Mouse (Mus musculus): ENCODE measurements around the gene Selenbp1. TPM values are rescaled to one million over a fixed set of nuclear protein-coding genes. Genes with fewer than 3 reads are reported as not detected.
A peak's percentile ranks its signal among the peaks of the same experiment; 100 is the strongest.
"Not testable (repeated sequence)": the region's sequence is repeated elsewhere in the genome, so short reads cannot be mapped to it uniquely, and the experiment has no call there.

Selenbp1 gene
- total and polyA plus RNA-seq, 2 experiments from 2014 or later: 11.7 to 19.8 TPM

DNA sequence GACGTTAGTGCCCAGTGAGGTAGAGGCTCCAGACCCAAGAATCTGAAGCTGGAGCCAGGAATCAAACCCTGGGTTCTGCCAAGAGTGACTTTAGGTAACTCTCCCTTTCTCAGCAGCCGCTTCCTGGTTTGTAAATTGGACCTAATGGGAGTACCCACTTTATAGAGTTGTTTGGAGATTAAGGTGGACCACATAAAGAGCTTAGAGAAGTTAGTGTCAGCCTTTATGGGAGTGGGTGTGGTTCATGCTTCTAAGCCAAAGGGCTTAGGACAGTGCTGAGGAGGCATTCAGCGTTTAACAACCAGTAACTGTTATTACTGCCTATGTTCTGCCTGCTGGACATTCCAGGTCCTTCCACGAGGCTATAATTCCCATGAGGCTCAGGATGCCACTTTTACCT is 14.0 kb upstream of the Selenbp1 start:
- Histone ChIP-seq H3K9ac (replicated peaks; ENCODE audit: low read length, poor library complexity, severe bottlenecking) (no peak overlapping the region), H3K27ac (ENCODE audit: low read depth, low read length) (no peak overlapping the region), H3K9me3 (ENCODE audit: low read length) (no peaks in the 10 kb centered on the region), H3K4me1 (ENCODE audit: insufficient read depth, low read length) (no peaks in the 10 kb centered on the region), H3K27me3 (ENCODE audit: insufficient read depth, low read length) (no peaks in the 10 kb centered on the region), H3K4me3 (ENCODE audit: low read depth, low read length) (no peak overlapping the region), H3K4me2 (ENCODE audit: low read depth, low read length, poor library complexity, severe bottlenecking) (no peak overlapping the region), H3K36me3 (ENCODE audit: insufficient read depth, low read length) (no peaks in the 10 kb centered on the region)
- no peak for DNase-seq (ENCODE audit: low spot score)
- no peak for ATAC-seq (ENCODE audit: low FRiP score)
- 82% methylated on average over 4 of the region's 4 CpGs for WGBS
- no peak for TF ChIP-seq CTCF (IDR thresholded peaks at IDR 0.05)

DNA sequence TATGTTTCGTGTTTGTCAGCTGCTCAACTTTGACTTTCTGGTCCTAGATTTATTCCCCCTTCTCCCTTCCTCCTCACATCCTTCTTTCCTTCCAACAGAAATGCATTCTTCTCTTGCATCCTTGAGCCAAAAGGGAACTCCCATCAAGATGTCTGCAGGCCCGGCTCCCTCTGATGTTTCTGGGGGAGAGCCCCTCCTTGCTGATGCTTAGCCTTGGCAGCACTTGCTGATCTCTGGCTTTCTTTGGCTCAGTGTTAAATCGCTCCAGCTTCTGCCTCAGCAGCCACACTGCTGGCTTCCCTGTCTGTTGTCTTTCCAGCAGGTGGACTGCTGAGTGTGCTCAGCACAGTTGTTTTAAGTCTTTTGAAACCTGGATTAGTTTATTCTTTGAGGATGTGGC is 11.8 kb upstream of the Selenbp1 start:
- Histone ChIP-seq H3K9ac (replicated peaks; ENCODE audit: low read length, poor library complexity, severe bottlenecking) (no peak overlapping the region), H3K4me1 (ENCODE audit: insufficient read depth, low read length) (no peaks in the 10 kb centered on the region), H3K4me2 (ENCODE audit: low read depth, low read length, poor library complexity, severe bottlenecking) (no peak overlapping the region), H3K4me3 (ENCODE audit: low read depth, low read length) (no peak overlapping the region), H3K27ac (ENCODE audit: low read depth, low read length) (no peak overlapping the region), H3K36me3 (ENCODE audit: insufficient read depth, low read length) (no peaks in the 10 kb centered on the region), H3K9me3 (ENCODE audit: low read length) (no peaks in the 10 kb centered on the region), H3K27me3 (ENCODE audit: insufficient read depth, low read length) (no peaks in the 10 kb centered on the region)
- DNase-seq (ENCODE audit: low spot score) (peak; percentile 30), ATAC-seq (ENCODE audit: low FRiP score) (no peak)
- 43% methylated on average over 3 of the region's 3 CpGs for WGBS
- no peak for TF ChIP-seq CTCF (IDR thresholded peaks at IDR 0.05)

DNA sequence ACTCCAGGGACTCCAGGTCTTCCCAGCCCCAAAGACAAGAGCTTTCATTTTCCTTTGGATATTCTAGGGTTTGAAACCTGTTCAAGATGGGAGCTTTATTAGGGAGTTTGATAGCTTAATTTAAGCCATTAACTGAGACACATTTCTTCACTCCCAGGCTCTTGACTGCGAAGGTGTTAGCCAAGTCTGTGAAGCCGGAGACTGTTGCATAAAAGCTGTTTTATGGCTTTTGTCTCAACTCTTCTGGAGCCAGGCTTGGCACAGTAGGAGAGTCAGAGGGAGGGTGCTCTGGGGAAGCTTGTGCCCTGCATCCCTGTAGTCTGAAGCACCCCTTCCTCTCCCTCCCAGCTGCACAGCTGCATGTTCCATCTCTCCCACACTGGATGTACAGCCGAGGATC is 10.5 kb upstream of the Selenbp1 start:
- Histone ChIP-seq H3K9ac (replicated peaks; ENCODE audit: low read length, poor library complexity, severe bottlenecking) (no peak overlapping the region), H3K4me2 (ENCODE audit: low read depth, low read length, poor library complexity, severe bottlenecking) (no peak overlapping the region), H3K4me3 (ENCODE audit: low read depth, low read length) (no peak overlapping the region), H3K9me3 (ENCODE audit: low read length) (no peaks in the 10 kb centered on the region), H3K36me3 (ENCODE audit: insufficient read depth, low read length) (no peaks in the 10 kb centered on the region), H3K4me1 (ENCODE audit: insufficient read depth, low read length) (no peaks in the 10 kb centered on the region), H3K27ac (ENCODE audit: low read depth, low read length) (no peak overlapping the region), H3K27me3 (ENCODE audit: insufficient read depth, low read length) (no peaks in the 10 kb centered on the region)
- WGBS: 46% methylated on average over 3 of the region's 3 CpGs
- ATAC-seq (ENCODE audit: low FRiP score): no peak
- TF ChIP-seq CTCF (IDR thresholded peaks at IDR 0.05): no peak
- no peak for DNase-seq (ENCODE audit: low spot score)

DNA sequence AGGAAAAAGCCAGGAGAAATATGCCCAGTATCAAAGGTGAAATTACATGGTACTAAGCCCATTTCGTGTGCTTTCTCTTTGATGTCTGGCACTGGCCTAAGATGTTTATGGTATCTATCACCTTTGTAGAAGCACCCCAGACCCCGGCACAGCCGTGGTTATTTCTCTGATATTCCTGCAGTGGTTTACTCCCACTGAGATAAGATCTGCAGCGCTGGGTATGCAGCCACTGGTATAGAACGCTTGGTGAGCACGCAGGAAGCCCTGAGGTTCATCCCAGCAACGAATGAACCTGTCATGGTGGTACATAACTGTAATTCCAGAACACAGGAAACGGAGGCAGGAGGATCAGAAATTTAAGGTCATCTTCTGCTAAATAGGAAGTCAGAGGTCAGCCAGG is 8.2 kb upstream of the Selenbp1 start:
- no peaks in the 10 kb centered on the region for H3K4me1 ChIP-seq (ENCODE audit: insufficient read depth, low read length)
- no peaks in the 10 kb centered on the region for H3K36me3 ChIP-seq (ENCODE audit: insufficient read depth, low read length)
- H3K27ac ChIP-seq (ENCODE audit: low read depth, low read length): no peak overlapping the region
- H3K9me3 ChIP-seq (ENCODE audit: low read length): no peaks in the 10 kb centered on the region
- H3K4me3 ChIP-seq (ENCODE audit: low read depth, low read length): no peak overlapping the region
- no peaks in the 10 kb centered on the region for H3K27me3 ChIP-seq (ENCODE audit: insufficient read depth, low read length)
- WGBS: 76% methylated on average over 8 of the region's 8 CpGs
- TF ChIP-seq CTCF (IDR thresholded peaks at IDR 0.05): no peak
- H3K9ac ChIP-seq (replicated peaks; ENCODE audit: low read length, poor library complexity, severe bottlenecking): no peak overlapping the region
- no peak overlapping the region for H3K4me2 ChIP-seq (ENCODE audit: low read depth, low read length, poor library complexity, severe bottlenecking)
- DNase-seq (ENCODE audit: low spot score) (no peak), ATAC-seq (ENCODE audit: low FRiP score) (no peak)

DNA sequence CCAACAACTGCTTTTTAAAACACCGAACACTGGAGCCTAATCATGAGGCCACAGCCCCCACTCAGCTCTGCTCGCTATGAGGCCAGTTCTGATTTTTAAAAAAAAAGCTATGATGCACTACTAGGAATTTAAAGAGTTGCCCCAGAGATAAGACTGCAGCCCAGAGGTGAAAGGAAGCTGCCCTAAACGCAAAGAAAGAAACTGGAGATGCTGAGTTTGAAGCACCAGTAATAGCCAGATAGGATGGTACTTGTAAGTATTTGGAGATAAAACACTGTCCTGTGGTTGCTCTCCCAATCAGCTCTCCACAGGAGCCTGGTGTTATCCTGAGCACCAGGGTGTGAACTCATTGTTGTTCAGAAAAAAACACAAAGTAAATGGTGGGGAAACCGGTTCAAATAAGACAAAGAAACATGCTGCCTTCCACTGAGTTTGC is 6.5 kb upstream of the Selenbp1 start:
- not testable (repeated sequence) for ATAC-seq (ENCODE audit: low FRiP score); H3K27me3 ChIP-seq (ENCODE audit: insufficient read depth, low read length); H3K4me1 ChIP-seq (ENCODE audit: insufficient read depth, low read length); H3K9ac ChIP-seq (replicated peaks; ENCODE audit: low read length, poor library complexity, severe bottlenecking); H3K4me2 ChIP-seq (ENCODE audit: low read depth, low read length, poor library complexity, severe bottlenecking); H3K4me3 ChIP-seq (ENCODE audit: low read depth, low read length); H3K36me3 ChIP-seq (ENCODE audit: insufficient read depth, low read length); DNase-seq (ENCODE audit: low spot score); H3K9me3 ChIP-seq (ENCODE audit: low read length); H3K27ac ChIP-seq (ENCODE audit: low read depth, low read length)
- 48% methylated on average over 4 of the region's 4 CpGs for WGBS

DNA sequence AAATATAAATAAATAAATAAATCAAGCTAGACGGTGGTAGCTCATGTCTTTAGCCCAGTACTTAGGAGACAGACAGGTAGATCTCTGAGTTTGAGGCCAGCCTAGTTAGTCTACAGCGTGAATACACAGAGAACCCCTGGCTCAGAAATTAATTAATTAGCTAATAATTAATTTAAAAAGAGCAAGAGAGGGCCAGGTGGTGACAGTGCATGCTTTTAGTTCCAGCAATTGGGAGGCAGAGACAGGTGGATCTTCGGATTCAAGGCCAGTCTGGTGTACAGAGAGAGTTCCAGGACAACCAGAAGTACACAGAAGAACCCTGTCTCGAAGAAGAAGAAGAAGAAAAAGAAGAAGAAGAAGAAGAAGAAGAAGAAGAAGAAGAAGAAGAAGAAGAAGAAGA is 3.9 kb upstream of the Selenbp1 start:
- H3K9me3 ChIP-seq (ENCODE audit: low read length); H3K4me3 ChIP-seq (ENCODE audit: low read depth, low read length); H3K27ac ChIP-seq (ENCODE audit: low read depth, low read length); H3K9ac ChIP-seq (replicated peaks; ENCODE audit: low read length, poor library complexity, severe bottlenecking); H3K4me2 ChIP-seq (ENCODE audit: low read depth, low read length, poor library complexity, severe bottlenecking); H3K36me3 ChIP-seq (ENCODE audit: insufficient read depth, low read length); ATAC-seq (ENCODE audit: low FRiP score); DNase-seq (ENCODE audit: low spot score); H3K4me1 ChIP-seq (ENCODE audit: insufficient read depth, low read length); H3K27me3 ChIP-seq (ENCODE audit: insufficient read depth, low read length): not testable (repeated sequence)
- 95% methylated on average over 4 of the region's 4 CpGs for WGBS

DNA sequence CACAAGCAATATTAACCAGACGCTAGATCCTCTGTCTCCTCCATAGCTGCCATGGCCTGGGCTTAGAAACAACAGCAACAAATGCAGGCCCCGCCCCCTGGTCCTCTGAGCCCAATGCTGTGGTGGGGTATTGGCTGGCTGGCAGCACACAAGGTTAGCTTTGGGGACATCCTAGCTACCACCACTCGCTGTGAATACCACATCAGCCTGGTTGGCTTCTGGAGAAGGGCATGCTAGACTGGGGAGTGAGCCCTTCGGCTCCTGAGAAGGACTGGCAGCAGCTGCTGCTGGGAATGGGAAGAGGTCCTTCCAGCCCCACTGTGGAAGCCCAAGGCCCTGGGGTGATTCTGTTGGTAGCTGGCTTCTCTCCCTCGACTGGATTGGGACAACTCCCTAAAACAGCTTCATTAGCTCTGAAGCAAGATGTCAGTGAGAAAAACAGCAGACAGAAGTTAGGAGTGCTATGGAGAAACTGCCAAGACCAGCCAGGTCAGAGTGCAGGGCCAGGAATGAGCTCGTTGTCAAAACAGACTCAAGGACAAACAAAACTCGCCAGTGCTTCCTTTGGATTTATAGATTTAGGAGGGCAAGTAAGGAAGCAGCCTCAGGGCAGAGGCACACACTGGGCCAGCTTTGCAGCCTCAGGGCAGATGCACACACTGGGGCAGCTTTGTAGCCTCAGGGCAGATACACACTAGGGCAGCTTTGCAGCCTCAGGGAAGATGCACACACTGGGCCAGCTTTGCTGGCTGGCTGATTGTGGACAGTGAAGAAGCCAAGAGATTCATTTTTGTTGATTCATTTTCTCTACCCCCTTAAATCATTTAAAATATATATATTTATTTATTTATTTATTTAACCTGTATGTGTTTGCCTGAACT is 2.2 kb upstream of the Selenbp1 start:
- WGBS: 44% methylated on average over 7 of the region's 7 CpGs
- not testable (repeated sequence) for H3K27me3 ChIP-seq (ENCODE audit: insufficient read depth, low read length); H3K9ac ChIP-seq (replicated peaks; ENCODE audit: low read length, poor library complexity, severe bottlenecking); DNase-seq (ENCODE audit: low spot score); H3K4me1 ChIP-seq (ENCODE audit: insufficient read depth, low read length); H3K9me3 ChIP-seq (ENCODE audit: low read length); H3K27ac ChIP-seq (ENCODE audit: low read depth, low read length); H3K4me2 ChIP-seq (ENCODE audit: low read depth, low read length, poor library complexity, severe bottlenecking); H3K4me3 ChIP-seq (ENCODE audit: low read depth, low read length); H3K36me3 ChIP-seq (ENCODE audit: insufficient read depth, low read length); ATAC-seq (ENCODE audit: low FRiP score)

DNA sequence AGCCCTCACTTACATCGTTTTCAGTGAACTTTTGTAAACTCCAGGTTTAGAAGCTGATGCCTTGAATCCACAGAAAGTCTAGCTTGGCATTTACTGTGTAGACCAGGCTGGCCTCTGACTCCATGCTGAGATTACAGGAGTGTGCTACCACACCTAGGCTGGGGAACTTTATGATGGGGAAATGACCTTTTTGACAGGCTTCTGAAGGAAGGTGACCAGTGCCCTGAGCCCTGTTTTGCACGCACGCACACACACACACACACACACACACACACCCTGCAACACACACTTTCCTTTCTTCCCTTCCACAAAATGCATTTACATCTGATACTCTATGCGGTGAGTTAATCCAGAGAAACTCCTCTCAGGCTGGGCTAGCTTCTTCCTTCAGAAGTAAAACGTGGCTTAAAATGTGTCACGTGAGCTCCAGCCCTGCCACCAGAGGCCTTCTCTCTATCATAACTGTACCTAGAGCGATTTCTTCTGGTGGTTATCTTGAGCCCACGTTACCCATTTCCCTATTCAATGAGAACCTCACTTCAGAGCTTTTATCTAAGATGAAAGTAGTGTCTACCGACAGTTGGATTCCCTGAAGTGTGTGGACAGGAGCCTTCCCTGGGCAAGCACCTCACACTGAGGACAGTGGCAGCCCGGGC is 1.3 kb upstream of the Selenbp1 start:
- WGBS: 80% methylated on average over 10 of the region's 10 CpGs
- H3K36me3 ChIP-seq (ENCODE audit: insufficient read depth, low read length): not testable (repeated sequence)

More for the DNA sequence above, 1.3 kb upstream of the Selenbp1 start:
- H3K9ac ChIP-seq (replicated peaks; ENCODE audit: low read length, poor library complexity, severe bottlenecking); H3K27ac ChIP-seq (ENCODE audit: low read depth, low read length); H3K9me3 ChIP-seq (ENCODE audit: low read length); H3K4me2 ChIP-seq (ENCODE audit: low read depth, low read length, poor library complexity, severe bottlenecking); H3K4me1 ChIP-seq (ENCODE audit: insufficient read depth, low read length); ATAC-seq (ENCODE audit: low FRiP score); H3K4me3 ChIP-seq (ENCODE audit: low read depth, low read length); H3K27me3 ChIP-seq (ENCODE audit: insufficient read depth, low read length); DNase-seq (ENCODE audit: low spot score): not testable (repeated sequence)

Measured in midbrain, postnatal 0 days (tissue).